Mouse (Mus musculus) E14TG2a.4 (cell line): ENCODE data around the gene Hs3st2.

Source experiments
- H3K27me3 ChIP-seq: 2 replicates; pipeline ENCODE4 v1.6.1; 2014; ENCODE audit warnings: low read length, control low read depth; ENCODE audit not compliant: insufficient read depth
- H3K36me3 ChIP-seq: 2 replicates; pipeline ENCODE4 v1.6.1; 2014; ENCODE audit warnings: low read length, control low read depth; ENCODE audit not compliant: insufficient read depth
- H3K4me1 ChIP-seq: replicated peaks from 2 replicates; pipeline ENCODE4 v1.6.1; 2014; ENCODE audit warnings: low read depth, low read length, control low read depth
- H3K4me3 ChIP-seq: replicated peaks from 2 replicates; pipeline ENCODE4 v1.5.1; 2014; ENCODE audit warnings: mild to moderate bottlenecking, low read length
- H3K9me3 ChIP-seq: 2 replicates; pipeline ENCODE4 v1.6.1; 2014; ENCODE audit warnings: low read length, control low read depth
- CTCF ChIP-seq: conservative IDR thresholded peaks from 2 replicates; pipeline ENCODE4 v1.5.1; 2014; ENCODE audit warnings: low read length
- NANOG ChIP-seq: IDR thresholded peaks from 2 replicates; pipeline ENCODE4 v1.6.1; 2014; ENCODE audit warnings: borderline replicate concordance, low read length, mixed read lengths
- POU5F1 ChIP-seq: IDR thresholded peaks from 2 replicates; pipeline ENCODE4 v1.6.1; 2014; ENCODE audit warnings: low read length, borderline replicate concordance

Hs3st2 gene

GRCm38 (mm10) chr7:121469435-121469834 lies 77.8 kb downstream of the Hs3st2 start:
- Histone ChIP-seq H3K4me3 (no peak overlapping the region), H3K4me1 (no peaks in the 10 kb centered on the region), H3K9me3 (no peaks in the 10 kb centered on the region), H3K36me3 (no peaks in the 10 kb centered on the region), H3K27me3 (no peaks in the 10 kb centered on the region)
- TF ChIP-seq CTCF (no peak), POU5F1 (no peak), NANOG (no peak)

GRCm38 (mm10) chr7:121478302-121478701 lies 86.6 kb downstream of the Hs3st2 start:
- Histone ChIP-seq H3K4me1 (no peaks in the 10 kb centered on the region), H3K27me3 (no peaks in the 10 kb centered on the region), H3K36me3 (no peaks in the 10 kb centered on the region), H3K4me3 (no peak overlapping the region), H3K9me3 (no peaks in the 10 kb centered on the region)
- TF ChIP-seq CTCF (no peak), NANOG (no peak), POU5F1 (no peak)

DNA sequence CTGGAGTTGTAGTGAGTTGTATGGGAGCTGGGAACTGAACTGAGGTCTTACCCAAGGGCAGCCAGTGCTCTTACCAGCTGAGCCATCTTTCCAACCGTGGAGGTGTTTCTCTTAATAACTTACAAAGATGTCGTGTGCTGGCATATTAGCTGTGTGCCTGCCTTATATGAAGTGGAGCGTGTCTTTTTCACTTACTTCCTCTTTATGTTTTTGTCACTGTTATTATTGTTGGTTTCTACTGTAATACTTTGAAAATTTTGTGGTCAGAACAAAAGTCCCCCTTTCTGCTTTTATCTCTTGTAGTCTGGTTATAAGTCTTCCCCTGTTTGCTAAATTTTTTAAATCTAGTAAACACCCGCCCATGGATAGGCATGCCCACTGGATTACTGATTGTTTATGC lies 88.4 kb downstream of the Hs3st2 start:
- Histone ChIP-seq H3K36me3 (no peaks in the 10 kb centered on the region), H3K4me1 (no peaks in the 10 kb centered on the region), H3K4me3 (no peak overlapping the region), H3K27me3 (no peaks in the 10 kb centered on the region), H3K9me3 (no peaks in the 10 kb centered on the region)
- no peak for TF ChIP-seq POU5F1
- TF ChIP-seq NANOG = no peak
- TF ChIP-seq CTCF = no peak

- TF ChIP-seq POU5F1 (no peak), CTCF (no peak), NANOG (no peak)
Measured at GRCm38 (mm10) chr7:121484590-121484989, 92.9 kb downstream of the Hs3st2 start.

DNA sequence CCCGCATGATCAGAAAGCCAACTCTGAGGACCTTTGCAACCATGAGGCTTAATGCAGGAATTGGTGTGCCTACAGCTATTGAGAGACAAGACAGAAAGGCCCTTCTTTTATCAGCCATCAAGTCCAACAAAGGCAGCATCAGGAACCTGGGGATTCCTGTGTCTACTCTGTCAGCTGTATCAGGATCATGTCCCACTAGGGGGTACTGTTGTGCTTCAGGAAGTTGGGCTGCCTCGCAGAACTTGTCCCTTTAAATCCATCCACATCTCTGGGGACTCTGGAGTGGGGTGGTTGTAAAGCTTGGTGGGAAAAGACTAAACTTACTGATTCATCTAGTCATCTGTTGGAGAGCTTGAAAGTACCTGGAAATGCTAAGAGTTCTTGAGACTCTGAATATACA lies 93.6 kb downstream of the Hs3st2 start:
- H3K9me3 ChIP-seq = no peaks in the 10 kb centered on the region
- 0 out of 2 replicates have a peak, but pooled peaks cover 2% of the 10 kb centered on the region for H3K27me3 ChIP-seq
- H3K4me3 ChIP-seq = no peak overlapping the region
- TF ChIP-seq NANOG (no peak), POU5F1 (no peak), CTCF (no peak)
- no peaks in the 10 kb centered on the region for H3K36me3 ChIP-seq
- H3K4me1 ChIP-seq = no peaks in the 10 kb centered on the region

More at GRCm38 (mm10) chr7:121484590-121484989, 92.9 kb downstream of the Hs3st2 start:
- H3K9me3 ChIP-seq = no peaks in the 10 kb centered on the region
- no peaks in the 10 kb centered on the region for H3K4me1 ChIP-seq
- no peaks in the 10 kb centered on the region for H3K36me3 ChIP-seq
- no peak overlapping the region for H3K4me3 ChIP-seq
- 0 out of 2 replicates have a peak, but pooled peaks cover 2% of the 10 kb centered on the region for H3K27me3 ChIP-seq

DNA sequence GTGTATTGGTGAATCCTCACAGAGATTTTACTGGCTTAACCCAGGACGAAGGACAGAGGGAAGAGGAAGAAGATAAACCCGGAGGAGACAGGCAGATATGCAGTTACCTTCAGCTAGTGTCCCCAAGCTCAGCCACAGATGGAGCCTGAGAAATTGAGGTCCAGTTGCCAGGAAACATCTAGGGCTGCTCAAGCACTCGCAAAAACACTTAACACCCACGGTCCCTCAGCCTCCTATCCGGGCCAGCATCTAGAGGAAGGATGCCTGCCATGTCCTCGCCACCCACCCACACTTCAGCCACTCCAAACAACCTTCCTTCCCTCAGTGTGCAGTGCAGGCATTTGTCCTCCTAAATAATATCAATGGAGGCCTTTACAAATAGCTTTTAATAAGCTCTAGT lies 95.6 kb downstream of the Hs3st2 start:
- 0 out of 2 replicates have a peak, but pooled peaks cover 2% of the 10 kb centered on the region for H3K27me3 ChIP-seq
- no peaks in the 10 kb centered on the region for H3K9me3 ChIP-seq
- no peaks in the 10 kb centered on the region for H3K4me1 ChIP-seq
- H3K4me3 ChIP-seq = no peak overlapping the region
- H3K36me3 ChIP-seq = no peaks in the 10 kb centered on the region
- TF ChIP-seq NANOG (no peak), POU5F1 (no peak), CTCF (no peak)

- TF ChIP-seq NANOG (no peak), POU5F1 (no peak), CTCF (no peak)
- H3K36me3 ChIP-seq = no peaks in the 10 kb centered on the region
- H3K4me1 ChIP-seq = no peaks in the 10 kb centered on the region
Measured at GRCm38 (mm10) chr7:121489401-121489800, 97.7 kb downstream of the Hs3st2 start.

GRCm38 (mm10) chr7:121491455-121492005 lies 99.9 kb downstream of the Hs3st2 start:
- no peak for TF ChIP-seq NANOG
- no peaks in the 10 kb centered on the region for H3K9me3 ChIP-seq
- no peaks in the 10 kb centered on the region for H3K36me3 ChIP-seq
- H3K4me3 ChIP-seq = no peak overlapping the region
- H3K27me3 ChIP-seq = 0 out of 2 replicates have a peak, but pooled peaks cover 2% of the 10 kb centered on the region
- H3K4me1 ChIP-seq = no peaks in the 10 kb centered on the region

More at GRCm38 (mm10) chr7:121489401-121489800, 97.7 kb downstream of the Hs3st2 start:
- H3K4me3 ChIP-seq = no peak overlapping the region
- H3K27me3 ChIP-seq = 0 out of 2 replicates have a peak, but pooled peaks cover 2% of the 10 kb centered on the region
- H3K9me3 ChIP-seq = no peaks in the 10 kb centered on the region

GRCm38 (mm10) chr7:121500516-121500915 lies 108.9 kb downstream of the Hs3st2 start:
- H3K36me3 ChIP-seq = no peaks in the 10 kb centered on the region
- TF ChIP-seq POU5F1 (no peak), CTCF (no peak), NANOG (no peak)

More at GRCm38 (mm10) chr7:121500516-121500915, 108.9 kb downstream of the Hs3st2 start:
- Histone ChIP-seq H3K9me3 (no peaks in the 10 kb centered on the region), H3K4me1 (no peaks in the 10 kb centered on the region), H3K4me3 (no peak overlapping the region), H3K27me3 (no peaks in the 10 kb centered on the region)
